Mouse (Mus musculus): Measurements from ENCODE around the gene Amigo3. TPM values are rescaled to one million over a fixed set of nuclear protein-coding genes. Genes with fewer than 3 reads are reported as not detected.
A peak's percentile ranks its signal among the peaks of the same experiment; 100 is the strongest.

Amigo3 gene
- total and polyA plus RNA-seq, 2 experiments from 2014 or later, result 1.6 to 7.6 TPM

GRCm38 (mm10) chr9:108049016-108049455 lies 3.9 kb upstream of the Amigo3 start, which contains the start of gene Gmppb:
TSS of gene Gmppb (plus strand) at chr9:108049242.
- H3K4me3 ChIP-seq (ENCODE audit: low read depth, low read length), result peak within 1 kb of the TSS; percentile 59
- H3K9me3 ChIP-seq (replicated peaks; ENCODE audit: control insufficient read depth, low read length), result no peaks in the 10 kb centered on the region
- H3K9ac ChIP-seq (replicated peaks; ENCODE audit: low read depth, low read length), result peak within 1 kb of the TSS; percentile 52
- under 1% methylated on average over 34 of the region's 39 CpGs for WGBS
- no peaks in the 10 kb centered on the region for H3K27me3 ChIP-seq (ENCODE audit: control insufficient read depth, insufficient read depth, low read length)
- peaks cover 15% of the 10 kb centered on the region for H3K4me1 ChIP-seq (ENCODE audit: control insufficient read depth, insufficient read depth)
- H3K36me3 ChIP-seq (replicated peaks; ENCODE audit: control insufficient read depth, insufficient read depth, low read length), result peaks cover 52% of the 10 kb centered on the region
- H3K4me2 ChIP-seq (ENCODE audit: low read depth, low read length), result peak within 1 kb of the TSS; percentile 87
- no peak for TF ChIP-seq CTCF (IDR thresholded peaks at IDR 0.05; ENCODE audit: low read depth)
- 0 out of 2 replicates have a peak, but pooled peaks have one; percentile 45 for TF ChIP-seq EP300 (IDR thresholded peaks at IDR 0.05; ENCODE audit: low read depth)
- DNase-seq (ENCODE audit: low spot score), result peak; percentile 98
- H3K27ac ChIP-seq (ENCODE audit: low read depth), result peak within 1 kb of the TSS; percentile 70
- ATAC-seq (ENCODE audit: insufficient read depth, low read depth), result peak; percentile 94

- WGBS, result 40% methylated on average over 15 of the region's 15 CpGs
- H3K4me3 ChIP-seq (ENCODE audit: low read depth, low read length), result peak overlapping the region; percentile 59
- peaks cover 15% of the 10 kb centered on the region for H3K4me1 ChIP-seq (ENCODE audit: control insufficient read depth, insufficient read depth)
- H3K27me3 ChIP-seq (ENCODE audit: control insufficient read depth, insufficient read depth, low read length), result no peaks in the 10 kb centered on the region
- peaks cover 55% of the 10 kb centered on the region for H3K36me3 ChIP-seq (replicated peaks; ENCODE audit: control insufficient read depth, insufficient read depth, low read length)
- DNase-seq (ENCODE audit: low spot score), result no peak
- ATAC-seq (ENCODE audit: insufficient read depth, low read depth), result no peak
- H3K27ac ChIP-seq (ENCODE audit: low read depth), result peak overlapping the region; percentile 70
- no peaks in the 10 kb centered on the region for H3K9me3 ChIP-seq (replicated peaks; ENCODE audit: control insufficient read depth, low read length)
- peak overlapping the region; percentile 52 for H3K9ac ChIP-seq (replicated peaks; ENCODE audit: low read depth, low read length)
- no peak for TF ChIP-seq CTCF (IDR thresholded peaks at IDR 0.05; ENCODE audit: low read depth)
- TF ChIP-seq EP300 (IDR thresholded peaks at IDR 0.05; ENCODE audit: low read depth), result no peak
- H3K4me2 ChIP-seq (ENCODE audit: low read depth, low read length), result peak overlapping the region; percentile 87
Measured at GRCm38 (mm10) chr9:108049561-108050251, 3.3 kb upstream of the Amigo3 start.

- peaks cover 15% of the 10 kb centered on the region for H3K4me1 ChIP-seq (ENCODE audit: control insufficient read depth, insufficient read depth)
- no peaks in the 10 kb centered on the region for H3K27me3 ChIP-seq (ENCODE audit: control insufficient read depth, insufficient read depth, low read length)
- peaks cover 53% of the 10 kb centered on the region for H3K36me3 ChIP-seq (replicated peaks; ENCODE audit: control insufficient read depth, insufficient read depth, low read length)
- 90% methylated on average over 15 of the region's 15 CpGs for WGBS
- TF ChIP-seq CTCF (IDR thresholded peaks at IDR 0.05; ENCODE audit: low read depth) (no peak), EP300 (IDR thresholded peaks at IDR 0.05; ENCODE audit: low read depth) (no peak)
- DNase-seq (ENCODE audit: low spot score) (no peak), ATAC-seq (ENCODE audit: insufficient read depth, low read depth) (no peak)
- H3K9ac ChIP-seq (replicated peaks; ENCODE audit: low read depth, low read length), result no peak overlapping the region
- H3K27ac ChIP-seq (ENCODE audit: low read depth), result no peak overlapping the region
- H3K9me3 ChIP-seq (replicated peaks; ENCODE audit: control insufficient read depth, low read length), result no peaks in the 10 kb centered on the region
- no peak overlapping the region for H3K4me3 ChIP-seq (ENCODE audit: low read depth, low read length)
- no peak overlapping the region for H3K4me2 ChIP-seq (ENCODE audit: low read depth, low read length)
Measured at GRCm38 (mm10) chr9:108051184-108051930, 1.6 kb upstream of the Amigo3 start.

DNA sequence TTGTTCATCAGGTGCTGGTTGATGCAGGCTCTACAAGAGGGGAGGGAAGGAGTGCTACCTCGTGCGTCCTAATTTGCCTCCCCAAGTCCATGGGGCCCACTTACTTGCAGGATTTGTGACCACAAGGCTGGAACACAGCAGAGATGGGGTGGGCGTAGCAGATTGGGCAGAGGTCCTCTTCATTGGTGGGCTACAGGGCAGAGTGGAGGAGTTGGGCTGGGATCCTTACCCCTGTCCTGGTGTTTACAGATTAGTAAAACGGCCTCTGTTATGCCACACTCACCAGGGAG lies 1.1 kb upstream of the Amigo3 start:
- WGBS, result 89% methylated on average over 4 of the region's 4 CpGs

DNA sequence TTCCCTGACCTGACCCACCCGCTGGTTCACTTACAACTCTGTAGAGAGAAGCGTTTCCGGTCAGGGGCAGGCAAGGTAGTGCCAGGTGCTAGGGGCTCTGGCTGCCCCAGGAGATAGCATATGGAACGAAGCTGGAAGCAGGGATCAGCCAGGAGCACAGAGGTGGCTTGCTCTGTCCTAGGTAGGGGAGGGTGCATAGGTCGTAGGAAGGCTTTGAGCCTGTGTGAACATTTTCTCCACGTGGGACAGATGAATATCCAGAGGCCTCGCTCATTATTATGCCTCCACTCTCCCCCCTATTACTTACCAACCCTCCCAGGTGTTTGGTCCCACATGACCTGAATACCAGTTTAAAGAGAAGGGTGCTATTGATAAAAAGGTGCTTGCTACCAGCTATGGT lies 548 bp upstream of the Amigo3 start:
- Histone ChIP-seq H3K9ac (replicated peaks; ENCODE audit: low read depth, low read length) (no peak overlapping the region), H3K9me3 (replicated peaks; ENCODE audit: control insufficient read depth, low read length) (no peaks in the 10 kb centered on the region), H3K4me3 (ENCODE audit: low read depth, low read length) (no peak overlapping the region), H3K27ac (ENCODE audit: low read depth) (peak overlapping the region; percentile 69; the same call in 1 of the 2 replicates), H3K27me3 (ENCODE audit: control insufficient read depth, insufficient read depth, low read length) (no peaks in the 10 kb centered on the region), H3K36me3 (replicated peaks; ENCODE audit: control insufficient read depth, insufficient read depth, low read length) (peaks cover 49% of the 10 kb centered on the region), H3K4me2 (ENCODE audit: low read depth, low read length) (no peak overlapping the region), H3K4me1 (ENCODE audit: control insufficient read depth, insufficient read depth) (peaks cover 15% of the 10 kb centered on the region)
- DNase-seq (ENCODE audit: low spot score) (no peak), ATAC-seq (ENCODE audit: insufficient read depth, low read depth) (no peak)
- TF ChIP-seq EP300 (IDR thresholded peaks at IDR 0.05; ENCODE audit: low read depth), result no peak
- no peak for TF ChIP-seq CTCF (IDR thresholded peaks at IDR 0.05; ENCODE audit: low read depth)
- WGBS, result 63% methylated on average over 7 of the region's 7 CpGs

More for the DNA sequence above, 1.1 kb upstream of the Amigo3 start:
- H3K4me1 ChIP-seq (ENCODE audit: control insufficient read depth, insufficient read depth), result peaks cover 15% of the 10 kb centered on the region
- no peak for TF ChIP-seq EP300 (IDR thresholded peaks at IDR 0.05; ENCODE audit: low read depth)
- TF ChIP-seq CTCF (IDR thresholded peaks at IDR 0.05; ENCODE audit: low read depth), result no peak
- ATAC-seq (ENCODE audit: insufficient read depth, low read depth) (no peak), DNase-seq (ENCODE audit: low spot score) (no peak)
- no peak overlapping the region for H3K4me2 ChIP-seq (ENCODE audit: low read depth, low read length)
- no peak overlapping the region for H3K27ac ChIP-seq (ENCODE audit: low read depth)
- no peak overlapping the region for H3K9ac ChIP-seq (replicated peaks; ENCODE audit: low read depth, low read length)
- no peak overlapping the region for H3K4me3 ChIP-seq (ENCODE audit: low read depth, low read length)
- no peaks in the 10 kb centered on the region for H3K9me3 ChIP-seq (replicated peaks; ENCODE audit: control insufficient read depth, low read length)
- H3K36me3 ChIP-seq (replicated peaks; ENCODE audit: control insufficient read depth, insufficient read depth, low read length), result peaks cover 52% of the 10 kb centered on the region
- H3K27me3 ChIP-seq (ENCODE audit: control insufficient read depth, insufficient read depth, low read length), result no peaks in the 10 kb centered on the region
